Mouse (Mus musculus) embryo, embryonic 10 days (tissue): Measurements from ENCODE around the gene Idnk.

Experiments
- DNase-seq: peaks from one replicate; pipeline ENCODE4 v3.0.0-alpha.2; 2015; ENCODE audit warnings: low spot score

Gene Idnk

GRCm38 (mm10) chr13:58147760-58148159, 9.7 kb upstream of the Idnk start:
- no peak for DNase-seq

DNA sequence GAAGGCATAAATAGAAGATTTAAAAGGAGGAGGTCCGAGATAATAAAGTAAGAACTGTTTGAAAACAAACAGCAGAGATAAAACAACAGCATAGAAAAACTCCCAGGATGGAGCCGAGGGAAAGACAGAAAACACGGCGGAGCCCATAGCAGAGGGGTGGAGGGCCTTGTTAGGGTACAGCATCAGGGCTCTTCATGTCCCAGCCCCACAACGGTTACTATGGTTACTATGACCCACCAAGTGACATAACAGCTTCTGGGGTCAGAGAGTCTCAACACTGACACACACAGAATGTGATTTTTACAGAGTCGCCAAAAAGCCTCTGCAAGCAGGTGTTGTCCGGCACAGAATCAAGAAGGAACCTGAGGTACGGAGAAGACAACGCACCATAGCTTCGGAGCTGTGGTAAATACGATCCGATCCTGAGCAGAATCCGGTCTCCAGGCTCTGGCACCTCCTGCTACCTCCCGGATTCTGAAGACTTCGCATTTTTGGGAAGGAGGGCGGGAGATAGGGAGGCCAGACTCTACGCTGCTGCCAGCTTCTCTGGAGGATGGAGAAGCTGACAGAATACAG, 9.1 kb upstream of the Idnk start:
- DNase-seq, result peak; percentile 89

- peak; percentile 45 for DNase-seq
Observed at GRCm38 (mm10) chr13:58149033-58149558, 8.4 kb upstream of the Idnk start.

DNA sequence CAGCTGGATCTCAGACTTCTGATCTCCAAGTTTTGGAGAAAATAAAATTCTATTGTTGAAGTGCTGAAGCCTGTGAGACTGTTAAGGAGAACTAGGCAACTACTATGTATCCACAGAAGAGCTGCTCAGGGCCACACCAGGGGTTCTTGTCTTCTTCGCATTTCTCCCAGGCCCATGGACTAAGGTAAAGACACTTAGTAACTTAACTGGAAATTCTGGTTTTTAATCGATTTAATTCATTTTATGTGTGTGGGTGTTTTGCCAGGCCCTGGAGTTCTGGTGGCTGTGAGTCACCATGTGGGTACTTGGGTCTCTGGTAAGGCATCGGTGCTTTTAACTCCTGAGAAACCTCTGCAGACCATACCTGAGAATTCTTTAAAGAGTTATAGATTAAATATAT, 7.8 kb upstream of the Idnk start:
- DNase-seq, result no peak

DNA sequence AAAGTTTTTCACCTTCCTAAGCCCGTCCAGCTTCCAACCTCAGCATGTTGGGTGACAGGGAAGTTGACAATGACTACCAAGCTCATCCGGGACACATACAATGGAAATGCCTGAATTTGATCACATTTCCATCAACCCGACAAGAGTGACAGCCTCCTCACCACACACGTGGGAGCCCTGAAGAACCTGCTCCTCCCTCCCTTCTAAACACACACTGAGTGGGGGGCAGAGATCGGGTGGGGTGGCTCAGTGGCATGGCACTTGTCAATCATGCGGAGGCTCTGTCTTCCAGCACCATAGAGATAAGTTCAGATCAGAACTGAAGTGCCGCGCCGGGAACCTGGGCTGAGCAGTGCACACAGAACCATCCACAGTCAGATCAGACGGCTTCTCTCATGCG, 7.0 kb upstream of the Idnk start:
- DNase-seq, result no peak

- DNase-seq, result no peak
Observed at GRCm38 (mm10) chr13:58156031-58156430, 1.4 kb upstream of the Idnk start.

DNA sequence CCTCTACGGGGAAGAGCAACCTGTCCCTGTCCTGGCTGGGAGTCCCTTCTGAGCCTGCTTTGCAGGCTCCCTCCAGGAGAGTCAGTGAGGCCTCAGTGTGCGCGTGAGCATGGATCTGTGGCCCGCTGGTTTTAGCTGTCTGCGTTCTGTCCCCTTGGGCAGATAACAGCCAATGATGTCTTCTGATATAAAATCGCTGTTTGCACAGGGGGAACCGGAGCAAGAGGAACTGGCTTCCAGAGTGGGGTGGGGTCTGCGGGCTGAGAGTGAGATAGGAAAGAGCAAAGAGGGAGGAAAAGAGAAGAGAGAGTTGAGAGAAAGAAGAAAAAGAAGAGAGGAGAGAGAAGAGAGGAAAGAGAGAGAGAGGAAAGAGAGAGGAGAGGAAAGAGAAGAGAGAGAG, 413 bp upstream of the Idnk start:
- DNase-seq, result no peak

- DNase-seq, result peak; percentile 97
Observed at GRCm38 (mm10) chr13:58158099-58158912, 857 bp downstream of the Idnk start.

DNA sequence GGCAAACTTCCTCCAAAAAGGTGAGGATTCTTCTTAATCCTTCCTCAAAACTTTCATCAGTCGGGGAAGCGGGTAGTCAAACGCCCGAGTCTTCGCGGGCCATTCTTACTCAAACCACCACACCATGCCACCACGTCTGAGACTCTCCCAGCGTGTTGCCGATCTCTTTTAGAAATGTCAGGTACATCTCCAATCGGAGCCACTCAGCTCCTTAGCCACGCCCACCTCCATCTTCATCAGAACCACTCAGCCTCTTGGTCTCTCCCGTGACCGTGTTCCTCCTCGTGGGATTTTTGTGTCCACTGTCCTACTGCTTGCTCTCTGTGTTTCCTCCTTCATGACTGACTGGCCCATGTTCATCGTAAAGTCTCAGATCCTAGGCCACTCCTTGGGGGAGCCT, 3.3 kb downstream of the Idnk start:
- no peak for DNase-seq

GRCm38 (mm10) chr13:58163343-58163742, 5.9 kb downstream of the Idnk start:
- no peak for DNase-seq

GRCm38 (mm10) chr13:58168119-58168518, 10.7 kb downstream of the Idnk start:
- DNase-seq, result no peak

DNA sequence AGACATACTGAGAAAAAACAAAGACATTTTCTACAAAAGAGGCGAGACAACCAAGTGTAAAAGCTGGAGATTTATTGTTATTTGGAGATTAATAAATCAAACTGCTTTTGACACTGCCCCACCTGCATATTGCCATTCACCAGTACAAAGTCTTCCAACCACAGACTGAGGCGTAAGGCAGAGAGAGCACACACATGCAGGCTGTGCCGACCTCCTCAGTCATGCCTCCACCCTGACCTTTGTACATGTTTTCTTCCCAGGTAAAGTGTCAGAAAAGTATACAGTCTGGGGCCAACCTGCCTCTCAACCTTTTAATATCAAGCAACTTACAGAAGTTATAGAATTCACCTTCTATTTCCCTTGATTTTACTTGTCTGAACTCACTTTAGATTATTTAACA, 18.7 kb downstream of the Idnk start:
- no peak for DNase-seq

GRCm38 (mm10) chr13:58177511-58178208, 20.2 kb downstream of the Idnk start:
- DNase-seq, result no peak

GRCm38 (mm10) chr13:58181607-58182551, 24.4 kb downstream of the Idnk start:
- no peak for DNase-seq

DNA sequence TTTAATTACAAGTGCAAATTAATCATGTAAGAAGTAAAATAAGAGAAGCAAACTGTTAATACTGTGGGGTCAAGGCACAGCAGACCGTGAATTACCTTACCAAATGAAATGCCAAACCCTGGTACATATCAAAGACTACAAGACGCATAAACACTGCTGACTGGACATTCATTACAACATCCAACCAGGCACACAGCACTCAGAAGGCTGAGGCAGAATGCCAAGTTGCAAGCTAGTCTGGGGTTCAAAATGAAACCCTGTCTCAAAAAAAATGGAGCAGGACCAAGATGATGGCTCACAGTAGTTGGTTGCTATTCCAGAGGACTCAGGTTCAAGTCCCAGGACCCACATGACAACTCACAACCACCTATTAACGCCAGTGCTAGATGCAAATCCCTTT, 26.7 kb downstream of the Idnk start:
- no peak for DNase-seq

DNA sequence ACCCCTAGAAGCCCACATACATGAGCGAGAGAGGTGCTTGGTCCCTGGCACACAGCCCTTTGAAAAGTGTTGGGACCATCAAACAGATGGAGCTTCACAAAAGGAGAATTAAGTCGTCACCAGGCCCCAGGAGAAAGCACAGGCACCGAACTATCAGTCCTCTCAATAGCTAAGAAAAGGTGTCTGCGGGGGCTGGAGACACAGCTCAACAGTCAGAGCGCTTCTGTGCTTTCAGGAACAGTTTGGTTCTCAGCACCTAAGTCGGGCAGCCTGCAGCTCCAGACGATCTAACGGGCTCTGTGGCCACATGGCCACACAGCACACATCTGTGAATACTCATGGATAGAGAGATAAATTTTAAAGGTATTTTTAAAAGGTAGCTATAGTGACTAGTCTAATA, 28.8 kb downstream of the Idnk start:
- no peak for DNase-seq

DNA sequence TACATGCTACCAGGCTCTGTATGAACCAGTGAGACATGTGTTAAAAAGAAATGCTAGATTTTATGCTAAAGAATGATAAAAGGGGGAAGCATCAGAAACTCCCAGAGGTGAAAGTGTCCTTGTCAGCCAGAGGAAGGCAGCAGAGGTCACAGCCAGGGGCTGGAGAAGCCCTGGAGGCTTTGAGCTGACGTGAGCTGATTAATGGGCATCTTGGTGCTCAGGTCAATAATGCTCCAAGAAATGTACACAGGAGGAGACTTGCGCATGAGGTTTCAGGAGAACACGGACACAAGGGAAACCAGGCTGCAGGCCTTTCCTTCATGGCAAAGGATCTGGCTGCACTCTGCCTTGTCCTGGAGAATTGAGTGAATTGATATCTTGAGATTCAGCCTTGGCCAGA, 30.3 kb downstream of the Idnk start:
- DNase-seq, result no peak

- DNase-seq, result peak; percentile 87
Observed at GRCm38 (mm10) chr13:58188412-58188811, 31.0 kb downstream of the Idnk start.

- no peak for DNase-seq
Observed at GRCm38 (mm10) chr13:58189473-58189872, 32.0 kb downstream of the Idnk start.

DNA sequence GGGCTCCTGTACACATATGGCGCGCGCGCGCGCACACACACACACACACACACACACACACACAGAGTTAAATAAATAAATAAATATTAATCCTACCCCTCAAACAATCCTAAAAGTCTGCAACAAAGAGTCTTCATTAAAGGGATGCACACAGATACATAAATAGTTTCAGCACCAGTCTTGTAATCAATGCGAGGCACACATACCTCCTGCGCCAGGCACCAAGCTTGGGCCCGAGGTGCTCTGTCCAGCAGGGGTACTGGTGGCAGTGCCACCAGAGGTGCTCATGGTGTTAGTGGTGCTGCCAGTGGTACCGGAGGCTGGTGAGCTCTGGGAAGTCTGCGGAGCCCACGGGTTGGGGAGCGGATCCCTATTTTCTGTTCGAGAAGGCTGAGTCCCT, 34.1 kb downstream of the Idnk start:
- no peak for DNase-seq

- DNase-seq, result no peak
Observed at GRCm38 (mm10) chr13:58192146-58192545, 34.7 kb downstream of the Idnk start.

- DNase-seq, result no peak
Observed at GRCm38 (mm10) chr13:58193221-58193620, 35.8 kb downstream of the Idnk start.
